Mouse (Mus musculus) testis, adult 2 months (tissue): ENCODE results near the gene Letmd1. TPM values are rescaled to one million over a fixed set of nuclear protein-coding genes. Genes with fewer than 3 reads are reported as not detected.
A peak's percentile ranks its signal among the peaks of the same experiment; 100 is the strongest.
"Not testable (repeated sequence)": the region's sequence is repeated elsewhere in the genome, so short reads cannot be mapped to it uniquely, and the experiment has no call there.

Source experiments
- H3K27ac ChIP-seq: fragments of 200-500 bp; 2 replicates; pipeline ENCODE4 v1.5.1; 2012; ENCODE audit warnings: low read depth, low read length; ENCODE audit not compliant: control insufficient read depth, insufficient read depth
- H3K27me3 ChIP-seq: fragments of 200-500 bp; 2 replicates; pipeline ENCODE4 v1.6.1; 2012; ENCODE audit warnings: mild to moderate bottlenecking, low read length, moderate library complexity; ENCODE audit not compliant: control insufficient read depth, insufficient read depth
- H3K36me3 ChIP-seq: fragments of 200-500 bp; 2 replicates; pipeline ENCODE4 v1.6.1; 2012; ENCODE audit warnings: mild to moderate bottlenecking, low read length; ENCODE audit not compliant: control insufficient read depth, insufficient read depth
- H3K4me1 ChIP-seq: fragments of 200-500 bp; 2 replicates; pipeline ENCODE4 v1.6.1; 2012; ENCODE audit warnings: low read length; ENCODE audit not compliant: control insufficient read depth, insufficient read depth
- H3K4me3 ChIP-seq: fragments of 200-500 bp; 2 replicates; pipeline ENCODE4 v1.5.1; 2012; ENCODE audit warnings: low read depth, mild to moderate bottlenecking, low read length, moderate library complexity, mixed read lengths; ENCODE audit not compliant: control insufficient read depth
- CTCF ChIP-seq: fragments of 200-500 bp; IDR thresholded peaks from 2 replicates; pipeline ENCODE4 v1.5.1; 2012; ENCODE audit warnings: low read depth, mild to moderate bottlenecking, inconsistent platforms, low read length, moderate library complexity; ENCODE audit not compliant: control insufficient read depth, insufficient read depth, insufficient replicate concordance
- POLR2A ChIP-seq: fragments of 200-500 bp; IDR thresholded peaks from 2 replicates; pipeline ENCODE4 v1.6.1; 2012; ENCODE audit warnings: low read depth, mild to moderate bottlenecking, inconsistent platforms, low read length, moderate library complexity; ENCODE audit not compliant: control insufficient read depth
- polyA plus RNA-seq: library from polyadenylated mRNA; depleted of rRNA; stranded (reverse); fragments of >200 nt; gene quantifications from 2 replicates; pipeline ENCODE4 v1.2.3, GENCODE M21; 2012

Gene Letmd1
- polyA plus RNA-seq, 1 experiment: 20.0 TPM

DNA sequence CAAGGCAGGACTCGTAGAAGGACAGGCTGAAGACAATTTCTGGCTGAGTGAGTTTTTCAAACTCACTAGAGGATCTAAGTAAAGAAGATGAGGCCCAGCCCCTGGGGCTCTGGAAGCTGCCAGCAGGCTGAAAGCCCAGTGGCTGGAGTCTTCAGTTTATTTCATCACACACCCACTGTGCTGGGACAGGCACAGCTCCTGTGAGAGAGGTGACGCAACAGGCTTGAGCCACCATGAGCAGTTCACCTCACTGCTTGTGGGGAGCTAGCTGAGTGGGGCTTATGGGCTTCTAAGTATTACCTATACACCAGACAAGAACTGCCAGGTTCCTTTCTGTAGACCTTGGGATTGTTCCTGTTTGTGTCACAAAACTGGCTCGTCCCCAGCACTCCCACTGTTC is 16.8 kb downstream of the Letmd1 start:
- peaks cover 20% of the 10 kb centered on the region for H3K4me1 ChIP-seq
- TF ChIP-seq CTCF: no peak
- TF ChIP-seq POLR2A: no peak
- H3K36me3 ChIP-seq: peaks cover 5% of the 10 kb centered on the region; the same call in 1 of the 2 replicates
- peak overlapping the region; percentile 89 for H3K4me3 ChIP-seq
- no peak overlapping the region for H3K27ac ChIP-seq
- no peaks in the 10 kb centered on the region for H3K27me3 ChIP-seq

DNA sequence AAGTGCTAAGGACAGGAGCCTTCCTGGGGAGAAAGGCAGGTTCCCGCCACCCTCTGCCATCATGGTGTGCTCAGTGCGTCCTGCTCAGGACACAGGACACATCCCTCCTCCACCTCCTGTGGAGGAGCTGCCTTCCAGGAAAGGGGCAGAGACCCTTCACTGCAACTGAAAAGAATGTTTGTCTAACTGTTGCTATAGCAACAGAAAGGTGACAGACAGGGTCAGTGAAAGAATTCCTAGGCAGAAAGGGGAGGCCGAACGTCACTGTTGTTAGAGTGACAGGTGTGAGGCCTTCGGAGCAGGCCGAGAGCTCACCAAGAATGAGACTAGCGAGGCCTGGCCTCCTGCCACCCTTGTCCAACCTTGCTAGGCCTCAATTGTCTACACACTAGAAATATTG is 17.6 kb downstream of the Letmd1 start:
- peak overlapping the region; percentile 89 for H3K4me3 ChIP-seq
- H3K27me3 ChIP-seq: no peaks in the 10 kb centered on the region
- H3K4me1 ChIP-seq: peaks cover 21% of the 10 kb centered on the region
- H3K27ac ChIP-seq: peak overlapping the region; percentile 75; the same call in 1 of the 2 replicates
- peaks cover 5% of the 10 kb centered on the region; the same call in 1 of the 2 replicates for H3K36me3 ChIP-seq
- TF ChIP-seq CTCF: no peak
- TF ChIP-seq POLR2A: peak; percentile 61; the same call in 1 of the 2 replicates

DNA sequence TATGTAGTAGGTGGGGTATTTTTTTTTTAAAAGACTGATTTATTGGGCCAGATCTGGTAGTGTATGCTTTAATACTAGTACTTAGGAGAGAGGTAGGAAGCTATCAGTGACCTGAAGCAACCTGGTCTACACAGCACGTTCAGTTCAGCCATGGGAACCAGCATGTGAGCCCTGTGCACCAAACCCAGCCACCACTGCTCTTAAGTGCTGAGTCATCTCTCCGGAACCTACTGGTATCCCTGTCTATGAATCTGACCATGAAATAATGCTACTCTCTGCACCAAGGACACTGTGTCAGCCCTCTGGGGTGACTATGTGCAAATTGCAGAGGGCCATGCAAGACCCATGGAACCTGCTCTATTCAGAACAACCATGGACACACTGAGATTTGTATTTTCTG is 18.2 kb downstream of the Letmd1 start:
- Histone ChIP-seq H3K27ac (no peak overlapping the region), H3K4me1 (peaks cover 21% of the 10 kb centered on the region), H3K27me3 (no peaks in the 10 kb centered on the region), H3K36me3 (peaks cover 2% of the 10 kb centered on the region; the same call in 1 of the 2 replicates), H3K4me3 (peak overlapping the region; percentile 89)
- no peak for TF ChIP-seq POLR2A
- TF ChIP-seq CTCF: no peak

DNA sequence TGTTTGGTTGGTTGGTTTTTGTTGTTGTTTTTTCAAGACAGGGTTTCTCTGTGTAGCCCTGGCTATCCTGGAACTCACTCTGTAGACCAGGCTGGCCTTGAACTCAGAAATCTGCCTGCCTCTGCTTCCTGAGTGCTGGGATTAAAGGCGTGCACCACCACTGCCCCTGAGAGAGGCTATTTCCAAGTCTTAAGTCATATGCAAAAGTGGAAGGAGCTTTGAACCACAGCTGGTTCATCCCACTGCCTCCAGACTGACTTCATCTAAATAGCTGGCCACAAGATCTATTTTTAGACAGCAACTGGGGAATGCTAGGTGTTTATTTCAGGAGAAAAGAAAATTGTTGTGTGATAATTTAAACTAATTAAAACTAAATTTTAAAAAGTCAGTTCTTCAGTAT is 19.5 kb downstream of the Letmd1 start:
- not testable (repeated sequence) for H3K27me3 ChIP-seq, H3K36me3 ChIP-seq, H3K27ac ChIP-seq, H3K4me3 ChIP-seq
- H3K4me1 ChIP-seq: peaks cover 21% of the 10 kb centered on the region

DNA sequence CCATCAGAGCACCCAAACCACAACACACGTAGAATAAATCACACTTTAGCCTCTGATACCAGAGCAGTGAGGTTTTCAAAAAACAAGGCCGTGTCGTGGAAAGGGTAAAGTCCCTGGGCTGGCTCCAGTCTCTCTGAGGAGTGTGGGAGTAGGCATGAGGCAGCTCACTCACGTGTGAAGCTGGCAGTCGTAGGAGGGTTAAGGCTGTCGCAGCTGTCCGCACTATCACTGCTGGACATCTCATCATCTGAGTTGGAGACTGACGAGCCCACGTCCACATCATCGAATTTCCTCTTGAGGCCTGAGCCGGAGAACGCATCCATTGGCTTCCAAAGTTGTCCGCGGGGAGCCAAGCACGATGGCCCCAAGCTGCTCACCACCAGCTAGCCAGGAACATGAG is 20.4 kb downstream of the Letmd1 start:
- Histone ChIP-seq H3K36me3 (peaks cover 2% of the 10 kb centered on the region; the same call in 1 of the 2 replicates), H3K4me3 (no peak overlapping the region), H3K4me1 (peaks cover 24% of the 10 kb centered on the region), H3K27me3 (no peaks in the 10 kb centered on the region), H3K27ac (no peak overlapping the region)
- TF ChIP-seq POLR2A (no peak), CTCF (no peak)

DNA sequence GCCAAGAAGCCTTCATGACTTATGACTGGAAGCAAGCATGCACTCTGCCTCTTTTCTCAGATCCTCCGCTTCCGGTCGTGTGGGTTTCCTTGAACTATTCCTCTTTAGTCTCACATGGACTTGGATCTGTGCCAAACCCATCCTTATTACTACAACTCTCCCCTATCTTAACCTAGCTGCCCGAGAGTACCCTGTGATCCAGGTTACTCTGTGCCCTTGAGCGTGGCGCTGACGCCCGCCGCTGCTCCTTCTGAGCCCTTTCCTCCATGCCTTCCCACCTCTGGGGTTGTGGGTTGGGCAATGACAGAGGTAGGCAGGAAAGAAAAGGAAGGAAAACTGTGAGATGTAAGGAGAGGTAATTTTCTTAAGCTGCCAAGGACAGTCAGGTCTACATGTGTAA is 23.1 kb downstream of the Letmd1 start:
- TF ChIP-seq POLR2A (no peak), CTCF (no peak)

DNA sequence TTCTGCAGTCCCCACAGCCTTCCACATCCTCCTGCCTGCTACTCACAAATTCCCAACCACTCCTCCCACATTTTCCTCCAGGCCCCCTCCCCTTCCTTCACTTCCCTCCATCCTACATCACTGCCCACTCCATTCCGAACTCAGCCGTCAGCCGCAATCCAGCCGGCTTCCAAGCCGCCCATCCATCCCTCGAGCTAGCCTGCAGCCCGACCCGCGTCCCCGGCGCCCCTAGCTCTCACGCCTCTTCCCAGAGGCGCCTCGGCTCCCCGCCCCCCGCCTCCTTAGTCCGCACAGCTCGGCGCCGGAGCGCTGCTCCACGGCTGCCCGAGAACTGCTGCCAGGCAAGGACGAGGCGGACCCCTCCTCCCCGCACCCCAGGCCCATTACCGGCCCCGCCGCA is 25.8 kb downstream of the Letmd1 start:
- peaks cover 8% of the 10 kb centered on the region for H3K4me1 ChIP-seq
- peak overlapping the region; percentile 91 for H3K4me3 ChIP-seq
- no peak overlapping the region for H3K27ac ChIP-seq
- H3K36me3 ChIP-seq: no peaks in the 10 kb centered on the region
- H3K27me3 ChIP-seq: no peaks in the 10 kb centered on the region
- TF ChIP-seq POLR2A (no peak), CTCF (no peak)

More for the DNA sequence above, 23.1 kb downstream of the Letmd1 start:
- peaks cover 17% of the 10 kb centered on the region for H3K4me1 ChIP-seq
- no peaks in the 10 kb centered on the region for H3K27me3 ChIP-seq
- no peak overlapping the region for H3K27ac ChIP-seq
- H3K36me3 ChIP-seq: no peaks in the 10 kb centered on the region
- H3K4me3 ChIP-seq: no peak overlapping the region

DNA sequence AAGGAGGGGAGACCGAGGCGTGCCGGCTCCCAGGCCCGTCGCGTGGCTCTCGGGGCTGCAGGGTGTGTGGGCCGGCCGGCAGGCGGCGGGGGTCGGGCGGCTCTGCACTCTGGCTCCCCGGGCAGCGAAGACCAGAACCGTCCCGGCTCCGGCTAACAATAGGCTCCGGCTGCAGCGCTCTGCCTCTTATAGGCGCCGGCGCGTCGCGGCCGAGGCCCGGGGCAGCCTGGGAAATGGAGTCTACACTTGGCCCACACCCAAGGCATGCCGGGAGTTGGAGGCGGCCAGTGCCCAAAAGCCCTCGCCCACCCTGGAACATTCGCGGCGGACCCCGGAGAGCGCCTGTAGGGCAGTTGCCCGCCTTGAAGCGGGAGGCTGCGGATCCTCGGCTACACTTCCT is 26.3 kb downstream of the Letmd1 start, which contains the start of gene Csrnp2:
Gene Csrnp2, minus strand, starts transcription at position 387 of the 400 bp plus-strand sequence.
- peak; percentile 3; the same call in 1 of the 2 replicates for TF ChIP-seq CTCF
- peak; percentile 98 for TF ChIP-seq POLR2A
- Histone ChIP-seq H3K27ac (peak within 1 kb of the TSS; percentile 59), H3K4me1 (peaks cover 6% of the 10 kb centered on the region), H3K27me3 (no peaks in the 10 kb centered on the region), H3K4me3 (peak within 1 kb of the TSS; percentile 91), H3K36me3 (no peaks in the 10 kb centered on the region)

DNA sequence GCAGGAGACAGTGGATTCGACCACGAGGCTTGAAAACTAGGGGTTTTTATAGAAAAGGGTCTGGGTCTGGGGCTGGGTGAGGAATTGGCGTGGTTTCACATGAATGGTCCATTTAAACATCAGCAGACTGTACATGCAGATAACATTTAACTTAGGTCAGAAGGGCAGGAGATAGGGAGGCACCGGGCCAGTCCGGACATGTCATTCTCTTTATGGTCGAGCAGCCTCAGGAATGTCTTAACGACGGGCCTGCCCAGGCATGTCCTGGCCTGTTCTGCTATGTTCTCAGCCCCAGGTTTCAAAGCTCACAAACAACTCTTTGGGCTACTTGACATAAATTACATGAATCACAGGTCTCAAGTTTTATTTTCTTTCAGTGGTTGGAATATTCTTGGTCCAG is 30.7 kb downstream of the Letmd1 start:
- H3K4me1 ChIP-seq, H3K27ac ChIP-seq, H3K36me3 ChIP-seq, H3K27me3 ChIP-seq, H3K4me3 ChIP-seq: not testable (repeated sequence)
